Mouse (Mus musculus) ES-E14 (cell line): ENCODE data around the gene Cda.

Experiments
- CHD2 ChIP-seq: IDR thresholded peaks from 2 replicates; pipeline ENCODE4 v1.6.1; 2014; ENCODE audit warnings: mild to moderate bottlenecking, low read depth, low read length, inconsistent platforms
- MAFK ChIP-seq: IDR thresholded peaks from 2 replicates; pipeline ENCODE4 v1.6.1; 2014; ENCODE audit warnings: mild to moderate bottlenecking, low read depth, low read length, inconsistent platforms; ENCODE audit not compliant: insufficient read depth
- ZC3H11A ChIP-seq: IDR thresholded peaks from 2 replicates; pipeline ENCODE4 v1.6.1; 2012; ENCODE audit warnings: low read depth, mild to moderate bottlenecking, inconsistent platforms, low read length, borderline replicate concordance

GRCm38 (mm10) chr4:138348716-138349115, 19.1 kb downstream of the Cda start:
- TF ChIP-seq CHD2: no peak
- no peak for TF ChIP-seq MAFK
- no peak for TF ChIP-seq ZC3H11A
